Mouse (Mus musculus) kidney, postnatal 4 days (tissue): ENCODE results near the gene Snd1.

Experiments used
- DNase-seq, 2 experiments: peaks; one replicate each; pipeline ENCODE4 v3.0.0; 2021; ENCODE audit warnings: mixed read lengths in 2 of 2

Snd1 gene

DNA sequence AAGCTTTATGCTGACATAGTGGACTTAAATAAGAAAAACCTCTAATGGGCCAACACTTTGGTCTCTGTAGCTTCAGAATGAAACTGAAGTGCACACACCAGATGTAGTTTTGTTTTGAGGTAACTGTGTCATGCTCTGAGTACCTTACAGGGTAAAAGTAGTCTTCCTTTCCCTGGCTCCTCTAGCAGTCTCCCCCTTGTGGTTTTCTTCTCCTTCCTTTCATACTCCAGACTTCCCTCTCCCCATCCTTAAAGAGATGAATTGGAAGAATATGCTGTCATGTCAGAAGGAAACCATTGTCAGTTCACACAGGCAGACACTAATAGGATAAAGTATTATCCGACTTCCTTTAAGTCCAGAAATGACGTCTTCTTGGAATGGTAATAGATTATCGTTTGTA lies 347.4 kb downstream of the Snd1 start:
- no peak for DNase-seq

DNA sequence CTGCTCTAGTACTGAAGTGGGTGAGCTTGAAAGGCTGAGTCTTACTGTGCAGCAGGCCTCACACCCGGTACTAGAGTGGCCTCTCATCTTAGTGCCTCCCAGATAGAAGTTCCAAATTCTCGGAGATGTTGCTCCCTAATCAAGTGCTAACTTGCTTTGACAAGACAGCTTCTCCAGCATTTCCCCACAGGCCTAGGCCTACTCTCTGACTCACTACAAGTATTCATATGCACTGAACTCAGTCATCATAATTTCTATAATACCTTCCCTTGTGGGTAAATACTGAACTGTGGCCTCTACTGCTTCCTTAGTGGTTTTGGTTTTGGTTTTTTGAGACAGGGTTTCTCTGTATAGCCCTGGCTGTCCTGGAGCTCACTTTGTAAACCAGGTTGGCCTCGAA lies 348.4 kb downstream of the Snd1 start:
- DNase-seq, result no peak

DNA sequence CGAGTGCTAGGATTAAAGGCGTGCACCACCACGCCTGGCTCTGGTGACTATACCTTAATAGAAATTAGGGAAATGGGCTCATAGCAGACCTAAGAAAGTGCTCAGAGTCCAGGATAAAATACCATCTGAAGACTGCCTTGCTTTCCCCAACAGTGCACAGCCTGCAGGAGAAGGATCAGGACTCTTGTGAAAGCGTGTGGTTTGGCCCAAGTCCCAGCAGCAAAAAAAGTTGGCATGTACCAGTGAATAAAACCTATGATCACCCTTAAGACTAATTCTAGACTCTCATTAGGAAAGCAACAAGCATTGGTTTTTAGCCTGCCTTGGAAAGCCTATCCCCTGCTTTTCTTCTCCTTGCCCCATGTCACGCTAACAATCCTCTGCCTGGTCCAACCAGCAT lies 348.9 kb downstream of the Snd1 start:
- DNase-seq, result no peak

DNA sequence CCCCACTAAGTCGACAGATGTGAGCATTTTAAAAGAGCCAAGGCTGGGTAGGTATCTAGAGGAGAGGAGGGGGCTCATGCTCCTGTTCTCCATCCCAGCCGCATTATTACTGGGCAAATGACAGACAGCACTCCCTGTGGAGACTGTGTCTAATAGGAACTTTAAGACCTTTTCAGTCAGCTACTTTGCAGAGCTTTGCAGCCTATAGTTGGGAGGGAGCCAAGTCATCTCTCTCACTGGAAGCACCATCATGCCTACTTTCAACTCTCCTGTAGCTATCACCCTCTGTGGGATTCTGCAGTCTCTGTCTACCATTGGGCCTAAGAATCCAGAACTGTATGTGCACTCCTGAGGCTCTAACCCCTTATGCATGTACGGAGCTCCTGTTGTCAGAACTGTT lies 351.0 kb downstream of the Snd1 start:
- no peak for DNase-seq

DNA sequence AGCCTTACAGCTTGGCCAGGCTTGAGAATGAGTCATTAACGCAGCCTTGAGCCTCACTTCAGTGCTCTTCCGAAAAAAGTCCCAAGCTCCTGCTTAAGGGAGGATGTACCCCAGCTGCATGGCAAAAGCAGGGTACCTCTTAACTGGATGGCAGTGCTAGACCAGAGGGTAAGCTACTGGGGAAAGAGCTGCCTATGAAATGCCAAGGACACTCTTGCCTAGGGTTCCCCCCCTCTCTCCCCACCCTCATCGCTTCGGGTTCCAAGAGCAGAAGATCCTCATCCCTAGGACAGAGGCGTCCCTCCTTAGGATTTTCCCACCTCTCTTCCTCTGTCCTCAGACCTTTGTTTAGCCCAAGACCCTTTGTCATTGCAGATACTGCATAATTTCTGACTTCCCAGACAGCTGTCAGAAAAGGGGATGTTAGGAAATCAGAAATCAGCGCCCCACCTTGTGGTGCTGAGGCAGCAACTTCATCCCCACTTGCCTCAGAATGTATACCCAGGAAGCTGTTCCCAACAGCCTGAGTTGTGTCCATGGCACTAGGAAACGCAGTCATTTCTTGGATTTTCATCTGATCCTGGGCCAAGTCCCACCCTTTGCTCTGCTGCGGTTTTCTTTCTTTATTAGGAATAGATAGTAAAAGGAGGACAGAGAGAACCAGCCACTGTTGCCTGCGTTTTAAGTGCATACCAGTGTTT lies 351.9 kb downstream of the Snd1 start:
- no peak for DNase-seq

DNA sequence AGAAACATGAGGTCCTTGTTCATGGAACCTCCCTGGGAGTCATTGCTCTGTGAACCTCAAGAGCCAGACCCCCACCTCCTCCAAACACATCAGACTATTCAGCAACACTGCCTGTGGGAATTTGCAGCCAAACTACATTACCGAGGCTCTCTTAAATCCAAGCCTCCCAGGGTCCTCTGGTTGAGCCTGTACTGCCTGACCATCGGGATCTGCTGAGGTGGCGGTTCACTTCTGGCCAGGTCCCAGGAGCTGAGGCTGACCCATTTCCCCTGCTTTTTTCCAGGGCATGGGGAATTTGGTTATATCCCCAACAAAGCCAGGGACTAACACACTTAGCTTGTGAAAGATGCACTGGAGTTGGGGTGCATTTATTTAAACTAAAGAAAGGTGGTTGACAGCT lies 352.6 kb downstream of the Snd1 start:
- DNase-seq, result no peak

DNA sequence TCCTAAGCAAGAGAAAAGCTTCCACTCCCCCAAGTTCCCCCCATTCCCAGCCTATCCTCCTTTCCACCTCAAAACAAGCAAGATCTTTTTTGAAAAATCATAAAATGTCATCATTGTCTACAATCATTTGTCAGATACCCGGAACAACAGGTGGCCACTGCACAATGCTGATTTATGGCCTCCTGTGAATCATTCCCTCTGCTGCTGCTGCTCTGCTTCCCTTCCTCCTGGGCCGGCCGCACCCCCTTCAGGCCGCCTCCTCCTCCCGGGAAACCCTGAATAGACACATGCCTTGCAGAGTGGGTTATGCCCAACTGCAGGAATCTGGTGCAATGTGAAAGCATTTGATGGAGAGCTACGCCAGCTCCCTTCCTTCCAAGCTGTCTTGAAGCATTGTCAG lies 353.7 kb downstream of the Snd1 start:
- DNase-seq, result peak; percentile 44 to 60

DNA sequence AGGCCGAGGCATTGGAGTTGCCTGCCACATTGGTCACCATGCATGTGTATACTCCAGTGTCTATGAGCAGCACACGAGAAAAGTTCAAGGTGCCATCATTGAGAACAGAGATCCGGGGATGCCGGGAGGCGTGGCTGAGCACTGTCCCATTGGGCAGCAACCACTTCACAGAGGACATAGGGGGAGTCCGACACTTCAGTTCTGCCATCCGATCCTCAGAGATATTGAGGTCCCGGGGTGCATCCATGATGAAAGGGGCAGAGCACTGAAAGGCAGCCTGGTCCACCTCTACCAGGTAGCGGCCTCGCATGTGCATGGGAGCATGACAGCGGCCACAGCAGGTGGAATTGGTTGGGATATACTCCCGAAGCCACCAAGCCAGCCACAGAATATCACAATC lies 355.4 kb downstream of the Snd1 start:
- no peak for DNase-seq

DNA sequence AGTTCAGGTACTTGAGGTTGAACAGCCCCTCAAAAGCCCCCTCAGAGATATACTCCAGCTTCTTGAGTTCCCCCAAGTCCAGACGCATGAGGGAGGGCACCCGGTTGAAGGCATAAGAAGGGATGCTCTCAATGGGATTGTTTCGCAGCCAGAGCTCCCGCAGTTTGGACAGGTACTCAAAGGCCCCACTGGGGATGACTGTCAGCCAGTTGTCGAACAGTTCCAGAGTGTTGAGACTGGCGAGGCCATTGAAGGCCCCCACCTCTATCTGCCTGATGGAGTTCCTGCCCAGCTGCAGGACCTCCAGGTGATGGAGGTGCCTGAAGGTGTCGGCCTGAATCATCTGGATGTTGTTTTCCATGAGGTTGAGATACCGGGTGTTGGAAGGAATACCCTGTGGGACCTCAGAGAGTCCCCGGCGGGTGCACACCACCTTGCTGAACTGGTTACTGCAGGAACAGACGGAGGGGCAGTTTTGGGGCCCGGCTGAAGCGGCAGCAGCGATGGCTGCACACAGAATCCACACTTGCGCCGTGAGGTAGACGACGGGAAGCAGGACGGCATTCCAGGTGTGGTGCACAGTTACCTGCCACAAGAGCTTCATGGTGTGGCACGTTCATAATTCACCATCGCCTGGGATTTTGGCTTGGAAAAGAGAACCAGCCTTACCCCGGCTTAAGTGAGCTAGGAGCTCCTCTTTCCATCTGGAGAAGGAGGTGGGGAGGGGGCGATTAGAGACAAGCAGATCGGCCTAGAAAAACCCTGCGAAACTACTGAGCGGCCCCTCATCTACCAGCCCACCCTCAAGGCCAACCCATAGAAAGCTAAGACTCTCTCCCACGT lies 356.3 kb downstream of the Snd1 start, which contains the start of gene Lrrc4:
TSS of gene Lrrc4 (minus strand) at position 737 of the 843 bp plus-strand sequence.
- no peak for DNase-seq

DNA sequence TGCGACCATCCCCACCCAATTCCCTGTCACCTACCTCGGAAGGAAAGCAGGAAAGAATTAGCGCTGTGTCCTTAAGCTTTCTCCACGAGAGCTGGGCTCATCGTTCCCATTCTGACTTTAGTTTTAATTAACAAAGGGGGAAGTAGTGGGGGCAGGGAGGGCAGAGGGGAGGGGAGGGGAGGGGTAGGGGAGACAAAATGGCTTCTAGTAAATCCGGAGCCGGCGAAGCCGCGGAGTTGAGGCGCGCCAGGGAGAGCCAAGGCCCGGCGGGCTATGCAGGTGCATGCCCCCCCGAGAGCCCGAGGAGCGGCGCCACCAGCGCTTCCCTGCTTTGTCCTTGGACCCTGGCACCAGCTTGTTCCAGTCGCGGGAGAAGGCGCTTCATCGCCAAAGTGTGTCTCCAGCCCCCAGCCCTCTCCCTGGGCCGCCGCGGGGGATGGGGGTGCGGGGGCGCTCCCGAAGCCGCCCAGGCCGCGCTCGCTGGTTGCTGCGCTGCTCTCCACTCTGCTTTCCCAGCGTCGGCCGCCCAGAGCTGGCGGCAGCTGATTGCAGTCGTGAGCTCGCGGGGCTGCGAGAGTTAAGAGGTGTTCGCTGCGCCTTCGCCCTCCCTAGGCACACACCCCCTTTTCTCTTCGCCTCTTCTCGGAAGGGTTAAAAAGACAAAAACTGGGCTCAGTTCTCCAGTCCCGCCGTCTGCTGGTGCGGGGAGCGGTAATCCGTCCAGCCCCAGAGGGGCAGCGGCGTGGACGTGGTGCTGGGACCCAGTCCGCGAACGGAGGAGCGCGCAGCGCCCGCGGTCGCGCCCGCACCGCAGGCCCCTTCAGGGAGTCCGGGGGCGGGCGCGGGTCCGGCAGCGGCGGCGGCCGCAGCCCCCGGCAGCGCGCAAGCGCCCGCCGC lies 357.2 kb downstream of the Snd1 start:
- peak; percentile 53 to 73 for DNase-seq

DNA sequence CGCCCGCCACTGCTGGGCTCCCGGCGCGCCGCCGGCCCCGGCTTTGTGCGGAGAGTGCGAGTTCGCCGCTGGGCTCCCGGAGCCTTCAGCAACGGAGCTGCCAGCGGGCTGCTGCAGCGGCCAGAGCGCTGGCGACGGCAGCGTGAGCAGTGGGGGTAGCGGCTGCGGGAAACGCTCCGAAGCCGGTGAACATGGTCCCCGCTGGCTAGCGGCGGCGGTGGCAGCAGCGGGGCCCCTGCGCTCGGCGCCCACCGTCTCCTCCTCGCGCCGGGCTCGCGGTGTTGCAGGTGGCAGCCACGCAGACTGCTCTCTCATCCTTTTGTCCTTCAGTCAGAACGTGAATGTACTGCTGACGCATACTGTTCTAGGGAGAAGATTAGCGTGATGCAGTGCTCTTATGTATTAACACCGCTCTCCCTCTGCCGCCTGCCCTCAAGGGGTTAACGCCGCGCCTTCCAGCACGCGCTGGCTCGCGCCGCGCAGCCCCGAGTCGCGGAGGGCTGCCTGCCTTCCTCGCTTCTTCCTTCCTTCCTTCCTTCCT lies 357.9 kb downstream of the Snd1 start:
- DNase-seq, result peak; percentile 59 to 68

DNA sequence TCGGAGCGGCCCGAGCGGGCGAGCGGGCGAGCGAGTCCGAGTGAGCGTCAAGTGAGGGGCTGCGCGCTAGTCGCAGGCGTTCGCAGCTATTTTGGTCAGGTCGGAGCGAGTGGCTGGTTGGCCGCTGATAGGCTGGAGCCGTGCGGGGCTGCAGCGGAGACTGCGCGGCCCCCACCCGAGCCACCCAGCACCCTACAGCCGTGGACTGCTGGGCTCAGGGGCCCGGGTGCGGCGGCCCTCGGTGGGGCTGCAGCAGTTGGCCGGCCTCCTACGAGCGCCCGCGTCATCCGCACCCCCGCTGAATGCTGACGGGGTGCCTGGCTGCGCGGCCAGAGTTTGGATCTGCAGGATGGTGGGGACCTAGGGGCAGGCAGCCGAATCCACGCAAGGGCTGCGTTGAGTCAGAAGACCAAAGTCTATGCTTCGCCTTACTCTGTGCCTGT lies 358.5 kb downstream of the Snd1 start:
- peak; percentile 55 to 70 for DNase-seq

DNA sequence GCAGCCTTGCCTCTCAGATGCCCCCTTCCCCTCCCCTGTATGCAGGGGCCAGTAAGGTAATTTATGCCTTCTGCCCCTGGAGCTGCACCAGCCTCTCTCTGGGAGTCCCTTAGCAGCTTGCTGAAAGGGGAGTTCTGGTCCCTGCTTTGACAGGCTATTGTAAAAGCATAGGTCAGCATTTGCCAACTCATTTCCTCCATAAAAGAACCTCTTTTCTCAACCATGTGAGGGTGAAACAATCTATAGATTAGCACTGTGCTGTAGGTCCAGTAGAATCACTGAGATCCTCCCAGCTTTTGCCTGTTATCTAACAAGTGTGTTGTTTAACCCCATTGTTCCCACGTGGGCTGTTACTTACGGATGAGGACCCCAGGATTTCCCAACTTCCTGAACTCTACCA lies 359.1 kb downstream of the Snd1 start:
- DNase-seq, result no peak

DNA sequence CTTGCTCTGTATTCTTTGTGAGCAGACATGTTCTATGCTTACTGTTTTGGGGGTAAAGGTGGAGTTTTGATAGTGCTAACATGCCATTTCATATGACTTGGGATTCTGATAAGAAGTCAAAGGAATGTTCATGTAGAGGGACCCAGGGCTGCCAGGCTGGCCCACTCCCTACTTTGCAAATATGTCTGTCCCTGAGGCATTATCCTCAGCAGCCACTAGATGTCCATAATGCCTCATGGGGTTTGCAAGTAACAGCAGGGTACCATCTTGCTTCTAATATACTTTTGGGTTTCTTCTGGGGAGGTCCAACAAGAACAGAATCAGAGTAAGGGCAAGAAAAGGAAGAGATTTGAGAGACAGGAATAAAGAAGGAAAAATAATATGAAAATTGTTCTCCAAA lies 361.7 kb downstream of the Snd1 start:
- DNase-seq, result no peak

DNA sequence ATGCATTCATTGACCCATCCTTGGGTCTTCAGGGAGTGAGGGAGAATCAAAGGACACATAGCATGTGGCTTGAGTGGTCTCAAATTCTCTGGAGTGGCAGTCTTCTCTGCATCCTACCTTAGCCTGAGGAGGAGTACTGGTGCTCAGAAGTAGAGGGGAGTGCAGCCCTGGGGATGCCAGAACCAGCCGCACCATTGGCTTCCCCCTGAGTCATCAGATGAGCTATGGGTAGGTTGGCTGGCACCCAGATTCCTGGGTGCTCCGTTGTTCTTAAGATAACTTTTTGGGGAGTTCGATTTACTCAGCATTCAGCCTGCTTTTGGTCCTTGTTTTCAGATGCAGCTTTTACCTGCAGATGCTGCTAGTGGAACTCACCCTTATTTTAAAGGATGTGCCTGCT lies 366.6 kb downstream of the Snd1 start:
- DNase-seq, result no peak

DNA sequence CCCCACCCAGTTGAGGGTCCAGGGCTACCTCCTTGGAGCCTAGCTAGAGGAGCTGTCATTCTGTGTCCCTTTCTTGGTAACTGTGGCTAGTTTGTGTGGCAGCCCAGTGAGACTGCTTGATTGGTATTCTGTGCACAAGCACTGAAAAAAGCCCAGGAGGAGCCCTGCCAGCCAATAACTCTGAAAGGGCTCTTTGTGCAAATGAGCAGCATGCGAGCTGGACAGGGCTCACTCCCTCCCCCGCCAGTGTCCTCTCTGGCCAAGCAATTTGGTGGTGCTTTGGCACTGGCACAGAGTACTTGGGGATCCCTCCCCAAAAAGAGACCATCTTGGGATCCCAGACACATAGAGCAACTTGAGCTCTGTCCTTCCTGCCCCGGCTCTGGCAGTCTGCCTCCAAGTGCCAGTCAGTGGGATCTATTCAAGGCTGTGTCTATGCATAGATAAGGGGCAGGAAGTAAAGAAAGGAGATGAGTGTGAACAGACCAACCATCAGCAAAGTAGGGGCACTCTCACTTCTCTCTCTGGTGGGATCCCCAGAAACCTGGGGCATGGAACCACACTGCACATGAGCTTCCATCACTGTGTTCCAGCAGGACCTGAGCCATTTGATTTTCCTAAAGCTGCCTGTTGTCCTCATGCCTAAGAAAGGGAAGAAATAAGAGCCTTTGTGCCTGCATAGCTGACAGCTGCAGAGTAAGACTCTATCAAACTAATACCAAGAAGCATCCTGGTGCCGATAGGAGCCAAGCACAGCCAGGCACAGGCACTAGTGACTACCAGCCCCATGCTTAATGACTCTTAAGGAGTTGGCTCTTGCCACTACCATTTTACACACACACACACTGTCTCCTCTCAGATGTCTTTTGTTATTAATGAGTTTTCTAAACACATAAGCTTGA lies 367.7 kb downstream of the Snd1 start:
- no peak for DNase-seq

DNA sequence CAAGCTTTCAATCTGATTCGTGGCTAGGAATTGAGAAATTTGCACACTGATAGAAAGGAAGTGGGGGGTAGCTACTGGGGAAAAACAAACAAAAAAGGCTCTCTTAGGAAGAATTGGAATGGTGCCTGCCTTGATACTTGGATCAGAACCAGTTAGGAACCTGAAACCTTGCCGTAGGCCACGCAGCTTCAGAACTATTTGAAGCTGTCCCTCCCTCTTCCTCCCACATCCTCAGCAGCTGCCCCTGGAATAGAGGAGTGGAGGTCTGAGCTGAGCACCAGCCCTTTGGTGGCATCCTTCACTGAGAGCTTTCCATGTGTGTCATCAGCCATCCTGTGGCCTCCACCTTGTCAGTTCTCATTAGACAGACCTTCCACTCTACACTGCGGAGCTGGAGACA lies 370.7 kb downstream of the Snd1 start:
- no peak for DNase-seq

DNA sequence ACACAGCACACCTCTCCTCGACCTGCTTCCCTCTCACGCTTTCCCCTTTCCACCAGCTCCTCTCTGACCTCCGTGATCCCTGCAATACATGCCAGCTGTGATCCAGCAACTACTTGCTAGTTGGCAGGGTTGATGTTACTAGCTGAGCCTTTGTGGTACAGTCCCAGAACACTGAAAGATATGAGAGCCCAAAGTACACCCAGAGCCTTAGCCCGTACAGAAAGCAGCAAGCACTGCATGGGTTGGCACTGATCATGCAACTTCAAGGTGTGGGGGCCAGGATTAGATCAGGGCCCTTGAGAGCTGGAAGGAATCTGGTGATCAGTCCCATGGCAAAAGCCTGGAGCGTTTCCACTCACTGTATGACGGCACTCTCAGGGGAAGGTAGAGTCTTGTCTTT lies 372.7 kb downstream of the Snd1 start:
- no peak for DNase-seq

DNA sequence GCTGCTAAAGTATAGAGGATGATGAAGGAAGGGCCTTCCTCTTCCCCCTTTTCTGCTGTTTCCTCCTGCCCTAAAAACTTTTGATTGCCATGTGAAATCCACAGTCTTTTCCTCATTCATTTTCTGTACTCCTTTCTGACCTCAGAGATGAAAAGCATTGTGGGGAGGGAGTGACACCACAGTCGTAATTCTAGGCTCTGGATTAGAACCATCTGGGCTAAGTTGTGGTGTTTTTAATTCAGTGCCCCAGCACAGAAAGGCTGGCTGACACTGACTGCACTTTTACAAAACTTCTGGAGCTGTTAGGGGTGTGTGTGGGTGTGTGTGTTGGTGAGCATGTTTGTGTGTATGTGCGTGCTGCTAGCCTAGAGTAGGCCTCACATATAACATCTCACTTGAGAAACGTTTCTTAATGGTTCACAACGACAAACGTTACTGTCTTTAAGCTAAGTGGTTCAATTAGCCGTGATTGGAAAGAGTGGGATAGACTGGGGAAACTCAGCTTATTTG lies 373.4 kb downstream of the Snd1 start:
- DNase-seq, result no peak

DNA sequence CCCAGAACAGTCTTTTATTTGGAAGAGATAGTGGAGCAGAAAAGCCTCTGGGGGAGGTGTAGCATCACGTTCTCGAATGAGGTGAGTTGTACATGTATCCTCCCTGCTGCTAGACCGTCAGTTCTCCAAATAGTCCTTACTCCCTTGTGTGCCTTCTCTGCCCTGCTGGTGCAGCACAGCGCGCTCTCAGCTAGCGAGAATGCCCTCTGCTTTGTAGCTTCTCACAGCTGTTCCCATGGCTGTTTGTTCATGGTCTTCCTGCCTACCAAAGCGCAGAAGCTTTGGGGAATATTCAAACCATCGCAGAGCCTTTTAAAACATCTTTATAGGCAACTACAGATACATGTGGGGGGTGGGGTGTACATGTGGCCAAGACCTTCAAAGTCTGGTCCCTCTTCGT lies 374.0 kb downstream of the Snd1 start:
- no peak for DNase-seq

DNA sequence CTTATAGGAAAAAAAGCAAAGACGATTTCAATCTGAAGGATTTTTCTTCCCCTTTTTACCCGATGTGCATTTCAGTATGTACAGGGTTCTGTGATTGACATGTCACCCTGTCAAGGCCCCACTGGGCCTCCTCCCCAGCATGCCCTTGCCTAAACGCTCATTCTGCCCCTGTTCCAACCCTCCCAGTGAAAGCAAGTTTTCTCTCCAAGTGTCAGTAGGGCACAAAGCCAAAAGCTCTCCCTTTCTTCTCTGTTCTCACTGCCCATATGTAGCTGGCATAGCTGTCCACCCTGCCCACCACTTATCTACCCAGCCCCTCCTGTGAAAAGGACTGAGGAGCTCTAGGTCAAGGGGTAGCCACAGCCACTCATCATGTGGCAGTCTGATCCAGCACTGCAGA lies 374.4 kb downstream of the Snd1 start:
- no peak for DNase-seq
